Mouse (Mus musculus): ENCODE data around the gene Dhrs3. TPM values are rescaled to one million over a fixed set of nuclear protein-coding genes. Genes with fewer than 3 reads are reported as not detected.

Gene Dhrs3
- polyA plus RNA-seq (2015; fragmentation: Nextera tagmentation; extraction: Ambion mirVana), result 76.0 and 85.2 TPM in 2 replicates

DNA sequence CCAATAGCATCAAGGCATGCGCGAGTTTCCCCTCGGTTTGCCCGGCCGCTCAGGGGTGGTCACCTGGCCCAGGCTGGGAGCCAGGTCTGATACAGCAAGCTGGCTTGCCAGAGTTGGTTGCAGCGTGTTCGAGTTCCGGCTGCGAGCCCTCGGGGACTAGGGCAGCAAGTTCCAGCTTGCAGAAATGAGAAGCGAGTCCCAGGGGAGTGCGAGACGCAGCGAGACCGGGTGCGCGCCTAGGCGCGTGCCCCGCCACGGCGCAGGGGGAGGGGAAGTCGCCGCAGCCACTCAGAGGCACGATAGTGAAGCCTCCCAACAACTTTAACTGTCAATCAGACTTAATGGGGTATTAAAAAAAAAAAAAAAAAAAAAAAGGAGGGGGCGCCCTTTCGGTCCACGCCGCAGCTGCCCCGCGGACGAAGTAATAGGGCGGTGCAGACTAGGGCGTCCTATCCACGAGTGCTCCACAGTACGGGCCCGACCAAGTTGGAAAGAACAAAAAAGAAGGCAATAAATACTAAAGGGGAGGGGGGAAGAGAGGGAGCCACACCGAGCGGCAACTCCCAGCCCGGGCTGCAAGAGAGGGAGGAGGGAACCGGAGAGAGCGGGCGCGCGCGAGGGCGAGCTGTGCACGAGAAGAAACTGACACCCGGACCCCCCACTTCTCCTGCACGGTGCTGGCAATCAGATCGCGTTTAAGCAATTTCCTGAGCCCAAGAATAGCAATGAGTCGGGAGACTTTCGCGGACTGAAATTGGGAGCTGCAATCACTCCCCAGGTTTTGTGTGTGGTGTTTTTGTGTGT lies at the start of gene Dhrs3:
TSS of gene Dhrs3 (plus strand) at position 695 of the 804 bp plus-strand sequence.

Other genes with a start within 250 kb of the Dhrs3 start
- gene Gm436, start 206.5 kb upstream of the Dhrs3 start, polyA plus RNA-seq (2015; fragmentation: Nextera tagmentation; extraction: Ambion mirVana), result not detected in 2 replicates
- gene Gm13178, start 171.4 kb upstream of the Dhrs3 start, polyA plus RNA-seq (2015; fragmentation: Nextera tagmentation; extraction: Ambion mirVana), result 0.11 TPM in 1 of 2 replicates, not detected in the other
- gene Gm438, start 106.2 kb upstream of the Dhrs3 start, polyA plus RNA-seq (2015; fragmentation: Nextera tagmentation; extraction: Ambion mirVana), result not detected in 2 replicates

All from skeletal muscle tissue, postnatal 0 days (tissue).